Mouse (Mus musculus): ENCODE measurements at regions not wholly inside any gene's neighbourhood (a gene's known extent, or its start where the extent isn't known, plus 50 kb on each side); places are given as distances from the start of the nearest gene placed in this dataset.

DNA sequence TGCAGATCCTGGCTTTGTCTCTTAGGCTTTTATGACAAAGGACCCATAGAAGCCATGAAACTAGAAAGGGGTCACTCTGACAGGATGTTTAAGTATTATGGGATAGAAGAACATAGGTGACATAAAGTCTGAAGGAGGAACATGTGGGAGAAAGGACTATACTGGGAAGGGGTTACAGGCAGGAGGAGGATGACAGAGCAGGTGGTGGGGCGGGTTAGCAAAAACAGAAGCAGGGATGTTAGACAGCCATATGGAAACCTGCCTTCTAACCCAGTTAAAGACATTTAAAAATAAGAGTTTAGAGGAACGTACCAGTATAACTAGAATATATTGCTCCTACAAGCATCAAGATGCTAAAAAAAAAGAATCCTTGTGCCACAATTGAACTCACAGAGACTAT is 438.9 kb upstream of the Htr2a start:
- no peak for TF ChIP-seq CTCF (IDR thresholded peaks at IDR 0.05; ENCODE audit: low read depth, low read length)
- no peak for TF ChIP-seq POLR2A (IDR thresholded peaks at IDR 0.05; ENCODE audit: borderline replicate concordance, low read depth, low read length)

Measured in bone marrow macrophage, adult 2 months (primary cell).